Mouse (Mus musculus) limb, embryonic 14.5 days (tissue): ENCODE data around the gene Mtch2. TPM values are rescaled to one million over a fixed set of nuclear protein-coding genes. Genes with fewer than 3 reads are reported as not detected.

ENCODE experiments used
- ATAC-seq: fragments of 200-750 bp; cut with Nextera tagmentation; 2 replicates; pipeline ENCODE4 v1.8.0; 2017; ENCODE audit warnings: low read depth, moderate number of reproducible peaks, moderate TSS enrichment; ENCODE audit not compliant: low FRiP score
- DNase-seq: peaks from one replicate; pipeline ENCODE4 v3.0.0-alpha.2; 2015; ENCODE audit warnings: low spot score
- H3K27ac ChIP-seq: fragments of 300-500 bp; sonication (generic); replicated peaks from 2 replicates; pipeline ENCODE4 v1.5.1; 2014; ENCODE audit warnings: low read depth, mild to moderate bottlenecking, low read length, moderate library complexity, mixed read lengths
- H3K27me3 ChIP-seq: fragments of 300-500 bp; sonication (generic); 2 replicates; pipeline ENCODE4 v1.6.1; 2014; ENCODE audit warnings: low read length, mixed read lengths; ENCODE audit not compliant: control insufficient read depth, insufficient read depth
- H3K36me3 ChIP-seq: fragments of 300-500 bp; sonication (generic); 2 replicates; pipeline ENCODE4 v1.6.1; 2014; ENCODE audit warnings: mild to moderate bottlenecking, low read length, moderate library complexity, mixed read lengths; ENCODE audit not compliant: control insufficient read depth, insufficient read depth
- H3K4me1 ChIP-seq: fragments of 300-500 bp; sonication (generic); 2 replicates; pipeline ENCODE4 v1.6.1; 2014; ENCODE audit warnings: antibody characterized with exemption, low read length, mixed read lengths; ENCODE audit not compliant: control insufficient read depth, insufficient read depth
- H3K4me2 ChIP-seq: fragments of 300-500 bp; sonication (generic); replicated peaks from 2 replicates; pipeline ENCODE4 v1.6.1; 2014; ENCODE audit warnings: low read depth, mild to moderate bottlenecking, low read length, moderate library complexity; ENCODE audit not compliant: severe bottlenecking
- H3K4me3 ChIP-seq: fragments of 300-500 bp; sonication (generic); replicated peaks from 2 replicates; pipeline ENCODE4 v1.5.1; 2014; ENCODE audit warnings: low read length
- H3K9ac ChIP-seq: fragments of 300-500 bp; sonication (generic); 2 replicates; pipeline ENCODE4 v1.6.1; 2014; ENCODE audit warnings: mild to moderate bottlenecking, low read depth, low read length, moderate library complexity; ENCODE audit not compliant: severe bottlenecking
- H3K9me3 ChIP-seq: fragments of 300-500 bp; sonication (generic); 2 replicates; pipeline ENCODE4 v1.6.1; 2016; ENCODE audit warnings: low read length; ENCODE audit not compliant: control insufficient read depth
- POLR2A ChIP-seq: fragments of 200-500 bp; IDR thresholded peaks from 2 replicates; pipeline ENCODE4 v1.8.0; 2012; ENCODE audit warnings: inconsistent platforms, mild to moderate bottlenecking, moderate library complexity, borderline replicate concordance; ENCODE audit not compliant: insufficient read depth, insufficient read length; ENCODE audit errors: extremely low read depth
- WGBS: fragments of 180-500 bp; shearing (Covaris S2); extraction: QIAGEN DNeasy Blood & Tissue Kit; methylation state at CpG from one replicate; pipeline ENCODE4 v1.1.7; 2014; 5-methylcytosine and 5-hydroxymethylcytosine counted together
- polyA plus RNA-seq, 2 experiments: library from polyadenylated mRNA; depleted of rRNA in 1 of 2; stranded (reverse) in 1 of 2; unstranded in 1 of 2; fragments of >200 nt; fragmentation: Nextera tagmentation in 1 of 2; extraction: Ambion mirVana in 1 of 2; gene quantifications; 2 replicates each; pipeline versions ENCODE4 v1.2.1 to v1.2.3; 2012 to 2014

Mtch2 gene
- polyA plus RNA-seq, 2 experiments, result 120 to 210 TPM

GRCm38 (mm10) chr2:90874025-90874424 is 27.1 kb downstream of the Mtch2 start:
- H3K4me3 ChIP-seq, result no peak overlapping the region
- H3K36me3 ChIP-seq, result peaks cover under 1% of the 10 kb centered on the region; the same call in 1 of the 2 replicates
- H3K4me1 ChIP-seq, result no peaks in the 10 kb centered on the region
- DNase-seq (no peak), ATAC-seq (no peak)
- no peaks in the 10 kb centered on the region for H3K27me3 ChIP-seq
- WGBS, result 75% methylated on average over 1 of the region's 1 CpGs
- TF ChIP-seq POLR2A, result no peak
- no peak overlapping the region for H3K27ac ChIP-seq
- H3K9me3 ChIP-seq, result no peaks in the 10 kb centered on the region
- no peak overlapping the region for H3K4me2 ChIP-seq
- H3K9ac ChIP-seq, result no peak overlapping the region

DNA sequence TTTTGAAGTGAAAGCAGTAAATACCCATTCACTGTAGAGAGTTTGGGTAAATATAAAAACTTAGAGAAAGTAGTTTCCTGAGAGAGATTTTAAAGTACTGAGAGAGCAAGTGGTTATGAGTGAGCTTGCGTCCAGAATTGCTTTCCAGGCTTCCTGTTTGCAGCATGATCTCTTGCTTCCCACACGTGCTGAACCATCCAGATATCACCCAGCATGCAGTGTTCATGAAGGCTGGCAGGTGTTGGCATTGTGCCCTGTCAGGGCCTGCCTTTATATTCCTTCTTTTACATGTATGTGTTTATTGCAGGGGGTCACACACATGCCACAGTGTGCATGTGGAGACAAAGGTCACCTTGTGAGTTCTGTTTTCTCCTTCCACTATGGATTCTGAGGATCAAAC is 28.3 kb downstream of the Mtch2 start:
- no peaks in the 10 kb centered on the region for H3K36me3 ChIP-seq
- H3K9ac ChIP-seq, result no peak overlapping the region
- 65% methylated on average over 2 of the region's 2 CpGs for WGBS
- TF ChIP-seq POLR2A, result no peak
- H3K27ac ChIP-seq, result no peak overlapping the region
- no peak overlapping the region for H3K4me2 ChIP-seq
- H3K4me3 ChIP-seq, result no peak overlapping the region
- no peaks in the 10 kb centered on the region for H3K27me3 ChIP-seq
- no peaks in the 10 kb centered on the region for H3K4me1 ChIP-seq
- no peak for DNase-seq
- no peak for ATAC-seq
- no peaks in the 10 kb centered on the region for H3K9me3 ChIP-seq

GRCm38 (mm10) chr2:90877584-90878259 is 30.8 kb downstream of the Mtch2 start:
- WGBS, result 84% methylated on average over 4 of the region's 5 CpGs

DNA sequence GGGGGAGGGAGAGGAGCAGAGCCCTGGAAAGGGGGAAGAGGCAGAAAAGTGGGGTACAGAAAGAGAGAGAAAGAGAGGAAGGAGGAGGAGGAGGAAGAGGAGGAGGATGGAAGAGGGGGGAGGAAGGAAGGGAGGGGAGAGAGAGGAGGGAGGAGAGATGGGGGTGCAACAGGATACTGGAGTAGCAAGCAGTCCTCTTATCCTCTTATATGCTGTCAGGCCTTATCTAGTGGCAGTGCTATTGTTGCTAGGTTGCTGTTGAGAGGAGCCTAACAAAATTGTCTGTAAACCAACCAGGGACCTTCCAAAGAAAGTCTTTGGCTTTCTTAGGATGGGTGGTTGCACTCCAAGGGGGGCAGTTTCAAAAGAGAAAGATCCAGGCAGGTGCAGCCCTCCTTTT is 32.5 kb downstream of the Mtch2 start:
- Histone ChIP-seq H3K27ac (no peak overlapping the region), H3K27me3 (no peaks in the 10 kb centered on the region), H3K4me1 (no peaks in the 10 kb centered on the region), H3K4me3 (no peak overlapping the region), H3K36me3 (no peaks in the 10 kb centered on the region), H3K9me3 (no peaks in the 10 kb centered on the region), H3K4me2 (no peak overlapping the region), H3K9ac (no peak overlapping the region)
- no peak for DNase-seq
- no peak for ATAC-seq
- TF ChIP-seq POLR2A, result no peak

More at GRCm38 (mm10) chr2:90877584-90878259, 30.8 kb downstream of the Mtch2 start:
- DNase-seq (no peak), ATAC-seq (no peak)
- Histone ChIP-seq H3K4me3 (no peak overlapping the region), H3K36me3 (no peaks in the 10 kb centered on the region), H3K9ac (no peak overlapping the region), H3K27ac (no peak overlapping the region), H3K27me3 (no peaks in the 10 kb centered on the region), H3K4me1 (no peaks in the 10 kb centered on the region), H3K9me3 (no peaks in the 10 kb centered on the region), H3K4me2 (no peak overlapping the region)
- TF ChIP-seq POLR2A, result no peak

DNA sequence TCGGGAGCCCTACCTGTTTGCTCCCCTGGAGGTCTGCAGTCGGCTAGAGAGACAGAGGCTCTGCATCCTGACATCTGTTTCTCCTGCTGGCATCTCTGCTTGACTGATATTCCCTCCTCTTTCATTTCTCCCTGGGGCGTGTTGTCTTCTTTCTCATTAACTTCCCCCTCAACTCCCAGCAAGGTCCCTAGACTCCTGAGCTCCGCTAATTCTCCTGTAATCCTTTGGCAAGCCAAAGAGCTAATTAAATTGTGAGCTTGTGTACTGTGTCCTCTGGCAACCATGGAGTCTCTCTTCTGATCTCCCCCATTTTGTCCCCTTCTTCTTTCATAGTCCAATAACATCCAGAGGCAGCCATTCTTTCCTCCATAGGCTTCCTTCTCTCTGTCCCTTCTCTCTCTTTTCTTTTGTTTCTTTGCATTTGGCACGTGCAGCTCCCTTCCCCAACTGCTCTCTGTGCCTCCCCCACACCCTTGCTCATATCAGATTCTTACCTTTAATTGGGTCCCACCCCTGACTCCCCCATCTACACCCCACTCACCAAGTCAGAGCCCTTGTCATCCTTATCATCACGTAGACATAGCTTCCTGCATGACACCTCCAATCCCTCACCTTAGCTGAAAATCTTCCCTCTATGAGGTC is 33.3 kb downstream of the Mtch2 start:
- Histone ChIP-seq H3K4me3 (no peak overlapping the region), H3K27ac (no peak overlapping the region), H3K27me3 (peaks cover 7% of the 10 kb centered on the region; the same call in 1 of the 2 replicates), H3K9me3 (no peaks in the 10 kb centered on the region), H3K4me1 (peaks cover 2% of the 10 kb centered on the region; the same call in 1 of the 2 replicates), H3K4me2 (no peak overlapping the region), H3K9ac (no peak overlapping the region), H3K36me3 (no peaks in the 10 kb centered on the region)
- TF ChIP-seq POLR2A, result no peak
- ATAC-seq, result no peak
- 24% methylated on average over 6 of the region's 6 CpGs for WGBS
- DNase-seq, result no peak
